Mouse (Mus musculus) thymus, postnatal 0 days (tissue): ENCODE measurements at regions not wholly inside any gene's neighbourhood (a gene's known extent, or its start where the extent isn't known, plus 50 kb on each side); places are given as distances from the start of the nearest gene placed in this dataset.

Experiments used
- DNase-seq: peaks from one replicate; pipeline ENCODE4 v3.0.0-alpha.2; 2015; ENCODE audit warnings: low spot score

- no peak for DNase-seq
These were observed 150.2 kb downstream of the Usp46 start for GRCm38 (mm10) chr5:73918011-73918410.

DNA sequence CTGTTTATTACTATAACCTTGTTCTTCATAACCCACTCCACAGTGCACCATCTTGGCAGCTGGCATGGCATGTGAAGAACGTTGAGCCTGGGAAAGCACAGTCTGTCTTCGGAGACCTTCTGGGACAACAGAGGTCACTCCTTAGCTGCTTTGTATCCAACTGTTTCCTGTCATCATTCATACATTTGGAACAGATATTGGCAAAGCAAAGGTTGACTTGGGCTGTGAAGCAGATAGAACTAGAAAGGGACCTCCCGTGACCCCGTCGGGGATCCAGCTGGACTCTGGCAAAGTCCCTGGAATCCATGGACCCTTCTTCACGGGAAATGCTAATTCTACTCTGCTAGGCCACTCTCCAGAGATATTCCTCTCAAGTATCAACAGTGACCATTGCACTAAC is 148.3 kb downstream of the Usp46 start:
- no peak for DNase-seq

GRCm38 (mm10) chr5:73927534-73927933 is 140.7 kb downstream of the Usp46 start:
- DNase-seq, result no peak

DNA sequence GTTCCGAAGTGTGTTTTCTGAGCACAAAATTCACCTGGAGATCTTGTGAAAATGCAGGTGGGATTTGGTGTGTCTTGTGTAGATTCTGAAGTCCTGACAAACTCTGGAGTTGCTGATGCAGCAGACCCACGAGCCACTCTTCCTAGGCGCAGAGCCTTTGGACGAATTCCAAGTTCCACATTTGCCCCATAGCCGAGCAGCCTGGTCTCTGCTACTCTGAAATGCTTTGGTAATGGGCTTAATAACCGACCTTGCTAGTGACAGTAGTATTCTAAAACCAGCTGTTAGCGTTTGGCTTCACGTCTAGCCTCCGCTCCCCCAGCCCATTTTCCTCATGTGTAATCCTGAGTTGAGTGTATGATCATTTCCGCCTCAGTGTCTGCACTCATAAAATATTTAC is 139.5 kb downstream of the Usp46 start:
- DNase-seq, result no peak

- no peak for DNase-seq
These were observed 138.0 kb downstream of the Usp46 start for GRCm38 (mm10) chr5:73930205-73930604.

GRCm38 (mm10) chr5:73937799-73938198 is 130.4 kb downstream of the Usp46 start:
- peak; percentile 37 for DNase-seq

DNA sequence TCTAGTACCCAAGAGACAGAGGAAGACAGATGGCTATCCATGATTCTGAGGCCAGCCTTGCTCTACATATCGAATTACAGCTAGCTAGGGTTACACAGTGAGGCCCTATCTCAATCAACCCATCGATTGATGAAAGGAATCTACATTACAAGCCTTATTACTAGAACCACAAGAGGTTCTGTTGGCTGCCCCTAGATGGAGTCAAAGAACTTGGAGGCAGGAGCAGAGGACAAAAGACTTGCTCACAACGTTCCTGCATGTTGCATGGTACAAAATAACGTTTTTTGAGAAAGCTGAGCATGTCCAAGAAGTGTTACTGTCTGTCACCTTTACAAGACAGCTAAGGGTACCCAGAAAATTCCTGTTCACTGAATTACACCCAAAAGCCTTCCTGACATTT is 129.8 kb downstream of the Usp46 start:
- no peak for DNase-seq

DNA sequence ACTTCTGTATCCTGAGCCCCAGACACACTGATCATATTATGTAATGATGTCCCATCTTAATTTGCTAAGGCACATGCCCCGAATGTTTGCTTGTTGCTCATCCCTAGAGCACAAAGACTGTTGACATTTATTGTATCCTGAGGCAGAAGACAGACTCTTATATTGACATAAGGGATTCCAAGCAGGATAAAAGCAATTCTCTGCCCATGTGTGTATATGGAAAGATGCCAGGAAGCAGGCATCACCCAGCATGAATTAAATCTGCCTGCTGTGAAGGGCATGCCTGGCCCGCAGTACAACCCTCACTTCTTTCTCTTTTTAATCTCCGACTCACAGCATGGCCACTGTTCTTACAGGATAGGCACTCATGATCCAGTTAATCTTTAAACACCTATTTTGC is 125.3 kb downstream of the Usp46 start:
- no peak for DNase-seq

DNA sequence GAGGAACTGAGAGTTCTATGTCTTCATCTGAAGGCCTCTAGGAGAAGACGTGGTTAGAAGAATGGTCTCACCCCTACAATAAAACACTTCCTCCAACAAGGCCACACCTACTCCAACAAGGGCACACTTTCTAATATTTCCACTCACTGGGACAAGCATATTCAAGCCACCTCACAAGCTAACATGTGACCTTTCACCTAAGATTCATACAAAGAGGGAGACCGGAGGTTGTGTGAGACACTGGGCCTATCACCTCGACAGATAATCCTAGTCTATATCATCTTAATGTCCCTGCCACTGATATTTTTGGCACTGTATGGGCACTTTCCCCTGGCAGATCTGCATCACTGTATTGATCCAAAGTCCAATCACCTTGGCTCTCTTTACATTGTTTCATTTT is 122.6 kb downstream of the Usp46 start:
- DNase-seq, result no peak

GRCm38 (mm10) chr5:73946164-73946563 is 122.1 kb downstream of the Usp46 start:
- no peak for DNase-seq

GRCm38 (mm10) chr5:73948031-73948899 is 120.0 kb downstream of the Usp46 start:
- DNase-seq, result no peak
